Mouse (Mus musculus) CD8-positive naive resting alpha-beta T cell, adult 2 months (primary cell): Measurements from ENCODE around the gene Nek5.

Experiments
- DNase-seq, 2 experiments: peaks; one replicate each; pipeline ENCODE4 v3.0.0; 2022; ENCODE audit warnings: low read depth in 2 of 2, low spot score in 2 of 2

Gene Nek5

DNA sequence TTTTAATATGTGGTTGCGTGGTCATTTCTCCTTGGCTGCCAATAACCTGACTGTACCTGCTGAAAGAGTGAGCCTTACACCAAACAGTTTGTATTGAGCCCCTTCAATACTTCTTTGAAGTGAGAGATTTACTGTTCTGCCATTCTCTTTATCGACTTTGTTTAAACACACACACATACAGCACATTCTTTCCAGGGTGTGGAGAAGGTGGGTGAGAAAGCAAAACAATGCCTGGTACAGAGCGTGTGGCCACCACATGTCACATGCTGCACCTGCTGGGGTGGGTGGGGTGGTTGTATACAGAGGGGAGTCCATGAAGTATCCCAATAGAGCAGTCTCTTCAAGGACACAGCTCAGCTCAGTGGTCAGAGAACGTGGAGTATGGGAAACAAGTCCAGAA is 99.6 kb downstream of the Nek5 start:
- DNase-seq = no peak
